ENCODE assay signal across 21 mouse cellular contexts in the genomic region with DNA sequence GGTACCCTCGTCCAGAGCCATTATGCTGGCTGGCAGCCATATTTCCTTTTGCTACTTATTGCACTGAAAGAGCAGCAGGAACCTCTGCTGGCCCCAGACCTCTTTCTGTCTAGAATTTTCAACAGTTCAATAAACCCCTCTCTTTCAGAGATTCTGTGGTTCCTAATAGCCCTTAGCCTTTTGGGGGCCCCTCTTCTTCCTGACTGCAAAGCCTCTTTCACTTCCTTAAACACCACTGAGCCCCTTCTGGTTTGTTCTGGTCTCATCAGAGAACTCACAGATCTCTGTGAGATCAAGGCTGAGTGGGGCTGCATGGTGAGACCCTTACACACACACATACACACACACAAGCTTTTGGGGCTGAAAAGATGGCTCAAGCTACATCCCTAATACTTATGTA. TPM values are rescaled to one million over a fixed set of nuclear protein-coding genes. Genes with fewer than 3 reads are reported as not detected.
A peak's percentile ranks its signal among the peaks of the same experiment; 100 is the strongest.
DNase-seq lines count a peak whose midpoint lies in the region; ATAC-seq lines count a peak whose summit lies in the region.
"Had no signal": no experiment of that assay in that cellular context is flagged by ENCODE, and none has a peak within 500 bp of the region (broad histone marks: within the 10 kb centered on the region; RNA-seq: fewer than 3 reads in every experiment).

No protein-coding gene starts in this region.

- no peak overlapping the region for H3K9ac ChIP-seq in hindbrain, embryonic 12.5 days
- H3K9ac ChIP-seq: neural tube, embryonic 13.5 days had no signal

- no peaks in the 10 kb centered on the region for H3K36me3 ChIP-seq in hindbrain, embryonic 10.5 days
- H3K36me3 ChIP-seq in hindbrain, embryonic 12.5 days: no peaks in the 10 kb centered on the region
- no peaks in the 10 kb centered on the region for H3K36me3 ChIP-seq in macrophage (ENCODE audit: inconsistent target)
- H3K36me3 ChIP-seq: neural tube, embryonic 13.5 days had no signal

- no peaks in the 10 kb centered on the region for H3K9me3 ChIP-seq in hindbrain, embryonic 10.5 days
- no peaks in the 10 kb centered on the region for H3K9me3 ChIP-seq in hindbrain, embryonic 12.5 days (replicated peaks)
- H3K9me3 ChIP-seq: neural tube, embryonic 13.5 days had no signal

- no peak for ATAC-seq in hindbrain, embryonic 12.5 days (ENCODE audit: low FRiP score)
- no peak for ATAC-seq in inflammation-experienced regulatory T-cells, adult 6 months
- ATAC-seq: forebrain, embryonic 14.5 days; hindbrain, postnatal 0 days had no signal

- DNase-seq in hindbrain, embryonic 10.5 days (ENCODE audit: low spot score): no peak
- peak; percentile 88 for DNase-seq in A20 (ENCODE audit: low read depth, low spot score)
- DNase-seq in brain, adult 2 months (ENCODE audit: low read depth, low spot score): peak; percentile 16
- DNase-seq in retina, postnatal 1 day: no peak
- no peak for DNase-seq in right cerebral cortex, postnatal 14 days
- DNase-seq: adrenal gland, adult 8-10 months; cerebellum, adult 9-11 months; embryo, embryonic 11 days; heart, adult 2 months; kidney, adult 2 months; kidney, postnatal 36 days; layer of hippocampus, postnatal 36 days; left cerebral cortex, postnatal 4 days; lung, adult 18-20 months; thymus, postnatal 4 days had no signal

- peak overlapping the region; percentile 18; the same call in 1 of the 2 replicates for H3K27ac ChIP-seq in hindbrain, embryonic 10.5 days
- H3K27ac ChIP-seq in hindbrain, embryonic 12.5 days: no peak overlapping the region
- peak overlapping the region; percentile 97 for H3K27ac ChIP-seq in macrophage
- H3K27ac ChIP-seq: heart, adult 2 months; hindbrain, postnatal 0 days; neural tube, embryonic 13.5 days had no signal

- H3K4me1 ChIP-seq in hindbrain, embryonic 10.5 days (replicated peaks): 0 out of 2 replicates have a peak, but pooled peaks cover 10% of the 10 kb centered on the region
- peaks cover 4% of the 10 kb centered on the region; the same call in 1 of the 2 replicates for H3K4me1 ChIP-seq in hindbrain, embryonic 12.5 days
- H3K4me1 ChIP-seq: neural tube, embryonic 13.5 days had no signal

- no peak overlapping the region for H3K4me3 ChIP-seq in hindbrain, embryonic 10.5 days
- H3K4me3 ChIP-seq in hindbrain, embryonic 12.5 days: no peak overlapping the region
- H3K4me3 ChIP-seq in macrophage (ENCODE audit: inconsistent target): no peak overlapping the region
- H3K4me3 ChIP-seq: heart, adult 2 months; neural tube, embryonic 13.5 days had no signal

- H3K4me2 ChIP-seq in hindbrain, embryonic 12.5 days (replicated peaks): no peak overlapping the region
- H3K4me2 ChIP-seq: neural tube, embryonic 13.5 days had no signal

- H3K79me2 ChIP-seq in macrophage (ENCODE audit: inconsistent target): no peaks in the 10 kb centered on the region

- H3K27me3 ChIP-seq in hindbrain, embryonic 10.5 days (ENCODE audit: insufficient read depth, poor library complexity, severe bottlenecking): no peaks in the 10 kb centered on the region
- H3K27me3 ChIP-seq in hindbrain, embryonic 12.5 days: no peaks in the 10 kb centered on the region
- H3K27me3 ChIP-seq: neural tube, embryonic 13.5 days had no signal

- 78% methylated on average over 1 of the region's 1 CpGs for WGBS in hindbrain, embryonic 10.5 days
- WGBS in hindbrain, embryonic 12.5 days: 83% methylated on average over 1 of the region's 1 CpGs
- WGBS in macrophage (ENCODE audit: missing documents): 11% methylated on average over 1 of the region's 1 CpGs

RNA-seq across cellular contexts. Expression of a gene that starts 44.4 kb away (rescaled TPM):
- polyA plus RNA-seq in hindbrain, embryonic 10.5 days (2016; fragmentation: Nextera tagmentation; extraction: Ambion mirVana): 14.6 and 16.6 TPM in 2 replicates
- polyA plus RNA-seq in hindbrain, embryonic 12.5 days (2016; fragmentation: Nextera tagmentation; extraction: Ambion mirVana): 14.9 and 15.0 TPM in 2 replicates
- 100 to 1,000 TPM in 23 of 26 experiments, 10 to 100 TPM in 3; 62.1 to 293 (median 204) TPM for total RNA-seq in macrophage (2018; cell fraction: chromatin; rRNA removed)
- 100 to 1,000 TPM in 3 of 26 experiments, 10 to 100 TPM in 23; 52.7 to 107 (median 91.0) TPM for total RNA-seq in macrophage (2018; cell fraction: cytosol; rRNA removed)
- total RNA-seq in macrophage (2018; cell fraction: nucleus; rRNA removed): 100 to 1,000 TPM in 21 of 26 experiments, 10 to 100 TPM in 5; 76.5 to 218 (median 154) TPM
- 48.3 to 71.1 TPM (median 65.0 TPM) in 3 replicates for polyA plus RNA-seq in macrophage (2018)
- polyA plus RNA-seq in inflammation-experienced regulatory T-cells, adult 6 months (2017; shearing (Covaris generic)): 10 to 100 TPM; 36.0 to 74.1 (median 67.4) TPM

RNA-seq across cellular contexts. Expression of a gene that starts 49.2 kb away (rescaled TPM):
- polyA plus RNA-seq in hindbrain, embryonic 10.5 days (2016; fragmentation: Nextera tagmentation; extraction: Ambion mirVana): 60.0 and 65.2 TPM in 2 replicates
- 71.8 and 72.1 TPM in 2 replicates for polyA plus RNA-seq in hindbrain, embryonic 12.5 days (2016; fragmentation: Nextera tagmentation; extraction: Ambion mirVana)
- total RNA-seq in macrophage (2018; cell fraction: chromatin; rRNA removed): 100 to 1,000 TPM; 113 to 715 (median 441) TPM
- total RNA-seq in macrophage (2018; cell fraction: cytosol; rRNA removed): 100 to 1,000 TPM in 8 of 26 experiments, 10 to 100 TPM in 18; 32.1 to 112 (median 96.4) TPM
- total RNA-seq in macrophage (2018; cell fraction: nucleus; rRNA removed): 100 to 1,000 TPM in 22 of 26 experiments, 10 to 100 TPM in 4; 57.9 to 347 (median 193) TPM
- polyA plus RNA-seq in macrophage (2018): 52.3 to 95.5 TPM (median 75.2 TPM) in 3 replicates
- polyA plus RNA-seq in inflammation-experienced regulatory T-cells, adult 6 months (2017; shearing (Covaris generic)): 10 to 100 TPM; 43.3 to 65.6 (median 61.9) TPM

Comparison
In these comparisons a context has a peak if more than half of its experiments do, and no peak if none do; other contexts are left out.
1. DNase-seq: peak in A20 (single experiment) and brain, adult 2 months (single experiment); none in hindbrain, embryonic 10.5 days (single experiment), retina, postnatal 1 day (single experiment) and right cerebral cortex, postnatal 14 days (single experiment).